Mouse (Mus musculus): ENCODE data around the gene Hcst. TPM values are rescaled to one million over a fixed set of nuclear protein-coding genes. Genes with fewer than 3 reads are reported as not detected.
A peak's percentile ranks its signal among the peaks of the same experiment; 100 is the strongest.

Gene Hcst
- polyA plus RNA-seq, 1 experiment from 2014 or later, result not detected

GRCm38 (mm10) chr7:30409789-30410188, 9.9 kb downstream of the Hcst start:
- Histone ChIP-seq H3K4me2 (ENCODE audit: low read depth) (no peak overlapping the region), H3K9me3 (ENCODE audit: control insufficient read depth, low read length) (no peaks in the 10 kb centered on the region), H3K36me3 (ENCODE audit: control insufficient read depth, insufficient read depth, low read length) (no peaks in the 10 kb centered on the region), H3K27me3 (ENCODE audit: control insufficient read depth, insufficient read depth, low read length) (no peaks in the 10 kb centered on the region), H3K4me1 (ENCODE audit: control insufficient read depth, insufficient read depth, low read length) (no peaks in the 10 kb centered on the region), H3K27ac (ENCODE audit: low read depth, low read length) (no peak overlapping the region), H3K4me3 (ENCODE audit: low read depth, low read length) (no peak overlapping the region), H3K9ac (ENCODE audit: low read length) (no peak overlapping the region)
- 40% methylated on average over 2 of the region's 2 CpGs for WGBS
- ATAC-seq (ENCODE audit: insufficient read depth, low FRiP score, low TSS enrichment) (no peak), DNase-seq (ENCODE audit: low spot score) (no peak)

DNA sequence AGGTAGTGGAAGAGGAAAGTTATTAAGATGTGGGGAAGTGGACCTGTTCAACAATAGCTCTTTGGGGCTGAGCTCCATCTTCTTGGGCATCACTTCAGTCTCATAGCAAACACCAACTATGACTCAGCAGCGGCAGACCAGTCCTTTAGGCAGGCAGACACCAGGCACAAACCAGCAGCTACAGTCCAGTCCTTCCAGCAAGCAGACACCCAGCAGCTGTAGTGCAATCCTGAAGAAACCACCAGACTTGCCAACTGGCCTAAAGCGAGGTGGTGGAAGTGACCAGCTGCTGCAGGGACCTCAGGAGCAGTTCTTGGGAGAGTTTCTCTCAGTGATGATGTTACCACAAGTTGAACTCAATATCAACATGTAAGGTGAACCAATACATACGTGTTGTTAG, 11.0 kb downstream of the Hcst start:
- WGBS, result 79% methylated on average over 3 of the region's 3 CpGs
- no peak for DNase-seq (ENCODE audit: low spot score)
- Histone ChIP-seq H3K36me3 (ENCODE audit: control insufficient read depth, insufficient read depth, low read length) (no peaks in the 10 kb centered on the region), H3K27me3 (ENCODE audit: control insufficient read depth, insufficient read depth, low read length) (no peaks in the 10 kb centered on the region), H3K4me1 (ENCODE audit: control insufficient read depth, insufficient read depth, low read length) (no peaks in the 10 kb centered on the region), H3K27ac (ENCODE audit: low read depth, low read length) (no peak overlapping the region), H3K9ac (ENCODE audit: low read length) (no peak overlapping the region), H3K9me3 (ENCODE audit: control insufficient read depth, low read length) (no peaks in the 10 kb centered on the region), H3K4me2 (ENCODE audit: low read depth) (no peak overlapping the region), H3K4me3 (ENCODE audit: low read depth, low read length) (no peak overlapping the region)
- ATAC-seq (ENCODE audit: insufficient read depth, low FRiP score, low TSS enrichment), result no peak

DNA sequence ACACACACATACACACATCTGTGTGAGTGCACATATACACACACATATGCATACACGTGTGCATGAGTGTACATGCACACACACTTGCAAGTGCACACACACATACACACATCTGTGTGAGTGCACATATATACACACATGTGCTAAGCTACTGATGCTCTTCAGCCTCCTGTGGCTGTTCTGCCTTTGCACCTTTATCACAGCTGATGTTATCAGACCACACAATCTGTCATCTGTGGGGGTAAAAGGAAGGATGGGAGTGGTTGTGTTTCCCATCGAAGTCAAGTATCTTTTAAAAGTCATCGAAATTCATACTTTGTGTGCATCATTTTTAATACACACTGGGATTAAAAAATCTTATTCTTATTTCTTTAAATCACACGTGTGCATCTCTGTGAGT, 17.3 kb downstream of the Hcst start:
- H3K27ac ChIP-seq (ENCODE audit: low read depth, low read length), result no peak overlapping the region

GRCm38 (mm10) chr7:30399671-30400070, 20.0 kb downstream of the Hcst start:
- ATAC-seq (ENCODE audit: insufficient read depth, low FRiP score, low TSS enrichment) (no peak), DNase-seq (ENCODE audit: low spot score) (no peak)
- Histone ChIP-seq H3K4me3 (ENCODE audit: low read depth, low read length) (no peak overlapping the region), H3K9me3 (ENCODE audit: control insufficient read depth, low read length) (no peaks in the 10 kb centered on the region), H3K4me2 (ENCODE audit: low read depth) (no peak overlapping the region), H3K9ac (ENCODE audit: low read length) (no peak overlapping the region), H3K27me3 (ENCODE audit: control insufficient read depth, insufficient read depth, low read length) (no peaks in the 10 kb centered on the region), H3K27ac (ENCODE audit: low read depth, low read length) (no peak overlapping the region), H3K36me3 (ENCODE audit: control insufficient read depth, insufficient read depth, low read length) (no peaks in the 10 kb centered on the region), H3K4me1 (ENCODE audit: control insufficient read depth, insufficient read depth, low read length) (peaks cover 4% of the 10 kb centered on the region; the same call in 1 of the 2 replicates)
- WGBS, result 48% methylated on average over 7 of the region's 7 CpGs

More for the DNA sequence above, 17.3 kb downstream of the Hcst start:
- no peak overlapping the region for H3K4me2 ChIP-seq (ENCODE audit: low read depth)
- peaks cover 4% of the 10 kb centered on the region; the same call in 1 of the 2 replicates for H3K4me1 ChIP-seq (ENCODE audit: control insufficient read depth, insufficient read depth, low read length)
- H3K36me3 ChIP-seq (ENCODE audit: control insufficient read depth, insufficient read depth, low read length), result no peaks in the 10 kb centered on the region
- H3K9ac ChIP-seq (ENCODE audit: low read length), result no peak overlapping the region
- 76% methylated on average over 4 of the region's 4 CpGs for WGBS
- H3K9me3 ChIP-seq (ENCODE audit: control insufficient read depth, low read length), result no peaks in the 10 kb centered on the region
- DNase-seq (ENCODE audit: low spot score) (no peak), ATAC-seq (ENCODE audit: insufficient read depth, low FRiP score, low TSS enrichment) (no peak)
- no peak overlapping the region for H3K4me3 ChIP-seq (ENCODE audit: low read depth, low read length)
- no peaks in the 10 kb centered on the region for H3K27me3 ChIP-seq (ENCODE audit: control insufficient read depth, insufficient read depth, low read length)

DNA sequence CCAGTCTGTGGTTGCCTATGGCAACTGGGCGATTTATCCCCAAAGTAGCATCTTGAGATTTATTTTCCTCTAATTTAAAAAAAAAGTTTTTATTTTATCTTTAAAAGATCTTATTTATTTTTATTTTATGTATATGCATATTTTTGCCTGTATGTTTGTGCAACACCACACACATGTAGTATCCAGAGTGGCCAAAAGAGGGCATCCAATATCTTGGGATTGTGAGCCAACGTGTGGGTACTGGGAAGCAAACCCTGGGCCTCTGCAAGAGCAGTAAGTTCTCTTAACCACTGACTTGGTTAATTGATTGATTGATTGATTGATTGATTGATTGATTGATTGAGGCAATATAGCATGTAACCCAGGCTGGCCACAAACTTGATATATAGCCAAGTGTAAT, 24.8 kb downstream of the Hcst start:
- Histone ChIP-seq H3K36me3 (ENCODE audit: control insufficient read depth, insufficient read depth, low read length) (no peaks in the 10 kb centered on the region), H3K4me1 (ENCODE audit: control insufficient read depth, insufficient read depth, low read length) (peaks cover 4% of the 10 kb centered on the region; the same call in 1 of the 2 replicates), H3K9ac (ENCODE audit: low read length) (no peak overlapping the region), H3K27me3 (ENCODE audit: control insufficient read depth, insufficient read depth, low read length) (no peaks in the 10 kb centered on the region), H3K27ac (ENCODE audit: low read depth, low read length) (no peak overlapping the region), H3K4me3 (ENCODE audit: low read depth, low read length) (no peak overlapping the region), H3K9me3 (ENCODE audit: control insufficient read depth, low read length) (no peaks in the 10 kb centered on the region; the same call in 1 of the 2 replicates), H3K4me2 (ENCODE audit: low read depth) (no peak overlapping the region)
- DNase-seq (ENCODE audit: low spot score) (no peak), ATAC-seq (ENCODE audit: insufficient read depth, low FRiP score, low TSS enrichment) (no peak)
- 44% methylated on average over 2 of the region's 2 CpGs for WGBS

GRCm38 (mm10) chr7:30394379-30394778, 25.3 kb downstream of the Hcst start:
- DNase-seq (ENCODE audit: low spot score) (peak; percentile 20), ATAC-seq (ENCODE audit: insufficient read depth, low FRiP score, low TSS enrichment) (no peak)
- H3K36me3 ChIP-seq (ENCODE audit: control insufficient read depth, insufficient read depth, low read length), result no peaks in the 10 kb centered on the region
- H3K4me3 ChIP-seq (ENCODE audit: low read depth, low read length), result no peak overlapping the region
- WGBS, result 65% methylated on average over 11 of the region's 11 CpGs
- no peak overlapping the region for H3K9ac ChIP-seq (ENCODE audit: low read length)
- H3K4me2 ChIP-seq (ENCODE audit: low read depth), result no peak overlapping the region
- no peaks in the 10 kb centered on the region for H3K27me3 ChIP-seq (ENCODE audit: control insufficient read depth, insufficient read depth, low read length)
- H3K9me3 ChIP-seq (ENCODE audit: control insufficient read depth, low read length), result no peaks in the 10 kb centered on the region; the same call in 1 of the 2 replicates
- H3K4me1 ChIP-seq (ENCODE audit: control insufficient read depth, insufficient read depth, low read length), result no peaks in the 10 kb centered on the region
- H3K27ac ChIP-seq (ENCODE audit: low read depth, low read length), result no peak overlapping the region

DNA sequence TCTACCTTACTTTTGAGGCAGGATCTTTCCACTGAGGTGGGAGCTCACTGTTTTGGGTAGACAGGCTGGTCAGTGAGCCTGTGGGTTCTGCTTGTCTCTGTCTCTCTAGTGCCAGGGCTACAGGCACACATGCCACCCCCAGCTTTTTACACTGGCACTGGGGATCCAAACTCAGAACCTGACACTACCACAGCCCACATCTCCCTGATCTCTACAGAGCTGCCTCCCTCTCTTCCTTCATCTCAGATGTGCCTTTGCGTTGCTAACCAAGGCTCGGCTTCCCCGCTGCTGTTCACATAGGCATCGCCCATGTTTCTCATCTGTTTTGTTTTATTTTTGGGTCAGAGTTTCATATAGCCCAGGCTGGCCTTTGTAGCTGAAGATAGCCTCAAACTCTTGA, 26.0 kb downstream of the Hcst start:
- Histone ChIP-seq H3K27ac (ENCODE audit: low read depth, low read length) (no peak overlapping the region), H3K27me3 (ENCODE audit: control insufficient read depth, insufficient read depth, low read length) (no peaks in the 10 kb centered on the region), H3K4me1 (ENCODE audit: control insufficient read depth, insufficient read depth, low read length) (no peaks in the 10 kb centered on the region), H3K36me3 (ENCODE audit: control insufficient read depth, insufficient read depth, low read length) (no peaks in the 10 kb centered on the region), H3K9me3 (ENCODE audit: control insufficient read depth, low read length) (no peaks in the 10 kb centered on the region; the same call in 1 of the 2 replicates), H3K9ac (ENCODE audit: low read length) (no peak overlapping the region), H3K4me2 (ENCODE audit: low read depth) (no peak overlapping the region), H3K4me3 (ENCODE audit: low read depth, low read length) (no peak overlapping the region)
- 93% methylated on average over 4 of the region's 4 CpGs for WGBS
- DNase-seq (ENCODE audit: low spot score) (no peak), ATAC-seq (ENCODE audit: insufficient read depth, low FRiP score, low TSS enrichment) (no peak)

- Histone ChIP-seq H3K9ac (ENCODE audit: low read length) (no peak overlapping the region), H3K27me3 (ENCODE audit: control insufficient read depth, insufficient read depth, low read length) (no peaks in the 10 kb centered on the region), H3K27ac (ENCODE audit: low read depth, low read length) (no peak overlapping the region), H3K4me3 (ENCODE audit: low read depth, low read length) (no peak overlapping the region), H3K36me3 (ENCODE audit: control insufficient read depth, insufficient read depth, low read length) (no peaks in the 10 kb centered on the region), H3K9me3 (ENCODE audit: control insufficient read depth, low read length) (no peaks in the 10 kb centered on the region; the same call in 1 of the 2 replicates), H3K4me1 (ENCODE audit: control insufficient read depth, insufficient read depth, low read length) (no peaks in the 10 kb centered on the region), H3K4me2 (ENCODE audit: low read depth) (no peak overlapping the region)
- ATAC-seq (ENCODE audit: insufficient read depth, low FRiP score, low TSS enrichment), result no peak
- DNase-seq (ENCODE audit: low spot score), result no peak
- WGBS, result 76% methylated on average over 4 of the region's 4 CpGs
Observed at GRCm38 (mm10) chr7:30392746-30393520, 26.7 kb downstream of the Hcst start.

GRCm38 (mm10) chr7:30384106-30384505, 35.5 kb downstream of the Hcst start:
- Histone ChIP-seq H3K9ac (ENCODE audit: low read length) (no peak overlapping the region), H3K4me1 (ENCODE audit: control insufficient read depth, insufficient read depth, low read length) (no peaks in the 10 kb centered on the region), H3K4me3 (ENCODE audit: low read depth, low read length) (no peak overlapping the region), H3K27ac (ENCODE audit: low read depth, low read length) (no peak overlapping the region), H3K9me3 (ENCODE audit: control insufficient read depth, low read length) (no peaks in the 10 kb centered on the region), H3K4me2 (ENCODE audit: low read depth) (no peak overlapping the region), H3K27me3 (ENCODE audit: control insufficient read depth, insufficient read depth, low read length) (no peaks in the 10 kb centered on the region), H3K36me3 (ENCODE audit: control insufficient read depth, insufficient read depth, low read length) (no peaks in the 10 kb centered on the region)
- ATAC-seq (ENCODE audit: insufficient read depth, low FRiP score, low TSS enrichment), result no peak
- DNase-seq (ENCODE audit: low spot score), result no peak
- WGBS, result 86% methylated on average over 9 of the region's 9 CpGs
